Mouse (Mus musculus): ENCODE measurements around the gene Oxct1.

DNA sequence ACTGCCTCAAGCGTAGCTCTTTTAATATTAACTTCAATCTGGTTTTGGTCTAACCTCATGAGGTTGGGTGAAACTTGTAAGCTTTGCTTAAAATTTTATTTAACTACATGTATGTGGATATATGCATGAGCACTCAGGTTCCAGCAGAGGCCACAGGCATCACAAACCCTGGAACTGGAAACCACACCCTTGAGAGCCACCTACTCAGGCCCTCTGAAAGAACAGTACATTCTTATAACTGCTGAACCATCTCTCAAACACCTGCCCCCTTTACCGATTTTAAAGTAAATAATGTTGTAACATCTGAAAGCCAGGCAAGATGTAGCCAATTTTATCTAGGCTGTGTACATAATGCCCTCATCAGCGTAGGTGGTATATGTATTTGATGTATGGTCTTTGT lies 46.3 kb upstream of the Oxct1 start:
- TF ChIP-seq TCF12 (IDR thresholded peaks at IDR 0.05; ENCODE audit: insufficient read depth, poor library complexity, severe bottlenecking) = no peak
- no peak for TF ChIP-seq POLR2A (IDR thresholded peaks at IDR 0.05; ENCODE audit: insufficient read length, low read depth)
- TF ChIP-seq POLR2AphosphoS2 (IDR thresholded peaks at IDR 0.05; ENCODE audit: insufficient read length, low read depth) = no peak
- no peak for TF ChIP-seq E2F4 (IDR thresholded peaks at IDR 0.05; ENCODE audit: insufficient read depth)
- no peak for TF ChIP-seq CEBPB (IDR thresholded peaks at IDR 0.05; ENCODE audit: insufficient read depth, poor library complexity, severe bottlenecking)
- TF ChIP-seq SRF (IDR thresholded peaks at IDR 0.05; ENCODE audit: control insufficient read depth, insufficient read length, low read depth) = no peak
- no peak for TF ChIP-seq MAX (IDR thresholded peaks at IDR 0.05; ENCODE audit: low read depth)
